Mouse (Mus musculus) frontal cortex, postnatal 36 days (tissue): ENCODE results near the gene Pramef17.
"Not testable (repeated sequence)": the region's sequence is repeated elsewhere in the genome, so short reads cannot be mapped to it uniquely, and the experiment has no call there.

Source experiments
- DNase-seq, 2 experiments: peaks; one replicate each; pipeline ENCODE4 v3.0.0; 2022; ENCODE audit warnings: low spot score in 2 of 2

Gene Pramef17

DNA sequence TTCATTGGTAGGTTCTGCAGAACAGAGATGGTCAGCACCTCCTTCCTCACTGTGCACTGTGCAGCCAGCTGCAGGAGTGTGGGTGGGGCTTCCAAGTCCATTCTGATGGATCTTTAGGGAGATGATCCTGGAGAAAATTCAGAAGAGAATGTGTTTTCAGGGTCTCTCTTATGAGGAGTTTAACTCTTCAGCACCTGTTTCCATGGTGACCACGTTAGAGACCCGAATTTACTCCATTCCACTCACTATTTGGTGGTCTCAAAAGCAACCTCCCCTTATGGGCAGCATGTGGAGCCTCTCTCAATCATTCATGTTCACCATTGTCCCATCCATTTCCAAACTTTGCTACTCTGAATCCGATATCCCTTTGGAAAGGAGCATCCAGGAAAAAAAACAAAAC is at the start of gene Pramef17:
TSS of gene Pramef17 (minus strand) at position 101 of the 400 bp plus-strand sequence.
- DNase-seq, result not testable (repeated sequence)

DNA sequence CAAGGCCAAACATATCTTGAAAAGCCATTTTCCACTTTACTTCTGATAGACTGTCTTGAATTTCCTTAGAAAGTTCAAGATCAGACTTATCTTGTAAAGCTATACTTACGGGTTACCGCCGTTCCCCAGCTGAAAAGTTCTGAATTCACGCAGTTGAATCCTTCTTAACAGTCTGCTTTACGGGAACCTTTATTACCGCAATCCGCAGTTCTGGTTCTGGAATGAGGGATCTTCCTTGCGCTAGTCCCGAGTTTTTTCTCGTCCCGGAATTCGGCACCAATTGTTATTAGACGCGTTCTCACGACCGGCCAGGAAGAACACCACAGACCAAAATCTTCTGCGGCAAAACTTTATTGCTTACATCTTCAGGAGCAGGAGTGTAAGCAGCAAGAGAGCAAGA is 6.0 kb downstream of the Pramef17 start:
- DNase-seq, result peak; percentile 40 to 62

DNA sequence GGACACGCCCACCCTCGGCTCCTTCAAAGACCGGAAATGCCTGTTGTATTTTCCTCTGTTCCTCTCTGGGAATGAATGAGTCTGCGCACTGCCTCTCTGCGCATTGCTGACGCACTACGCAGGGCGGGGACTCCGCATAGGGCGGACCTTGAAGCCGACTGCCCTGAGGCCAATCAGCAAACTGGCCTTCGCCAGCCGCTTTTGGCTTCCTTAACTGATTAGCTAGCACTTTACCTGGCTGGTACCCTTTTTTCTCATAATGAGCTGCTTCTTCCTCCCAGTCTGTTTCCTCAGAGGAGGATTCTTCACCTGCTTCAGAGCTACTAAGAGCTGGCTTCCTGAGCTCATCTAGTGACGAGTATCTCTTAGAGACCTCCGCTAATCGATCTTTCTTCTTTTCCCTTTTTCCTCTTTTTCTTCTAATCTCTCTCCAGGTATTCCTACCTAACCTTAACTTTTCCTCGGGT is 6.7 kb downstream of the Pramef17 start:
- peak; percentile 35 to 54 for DNase-seq

DNA sequence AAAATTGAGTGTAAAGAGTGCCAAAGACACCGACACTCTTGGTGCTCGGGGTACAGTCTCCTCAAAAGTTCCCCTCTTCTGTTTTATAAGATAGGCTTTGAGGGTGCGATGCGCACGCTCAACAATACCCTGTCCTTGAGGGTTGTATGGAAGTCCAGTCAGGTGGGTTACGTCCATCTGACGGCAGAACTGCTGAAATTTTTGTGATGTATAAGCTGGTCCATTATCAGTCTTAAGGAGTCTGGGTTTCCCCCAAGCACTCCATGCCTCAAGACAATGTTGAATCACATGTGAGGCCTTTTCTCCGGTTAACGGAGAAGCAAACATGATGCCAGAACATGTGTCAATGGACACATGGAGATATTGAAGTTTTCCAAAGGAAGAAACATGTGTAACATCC is 8.4 kb downstream of the Pramef17 start:
- peak; percentile 8 to 48 for DNase-seq

DNA sequence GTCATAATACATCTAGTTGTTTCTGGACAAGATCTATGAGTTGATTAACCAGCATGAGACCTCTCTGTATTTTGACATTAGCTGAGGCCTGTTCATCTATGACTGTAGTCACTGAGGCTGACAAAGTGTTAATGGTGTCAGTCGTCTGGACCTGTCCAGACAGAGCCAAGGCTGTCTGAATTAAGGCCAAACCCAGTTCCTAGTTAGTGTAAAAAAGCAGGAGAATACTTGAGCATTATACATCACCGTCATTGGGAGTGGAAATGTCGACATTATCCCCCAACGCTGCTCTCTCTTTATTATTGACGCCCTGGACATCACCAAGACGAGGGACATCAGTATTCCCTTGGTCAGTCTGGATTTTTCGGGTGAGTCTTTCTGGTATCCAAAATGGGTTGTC is 9.0 kb downstream of the Pramef17 start:
- peak; percentile 2 to 6 for DNase-seq

DNA sequence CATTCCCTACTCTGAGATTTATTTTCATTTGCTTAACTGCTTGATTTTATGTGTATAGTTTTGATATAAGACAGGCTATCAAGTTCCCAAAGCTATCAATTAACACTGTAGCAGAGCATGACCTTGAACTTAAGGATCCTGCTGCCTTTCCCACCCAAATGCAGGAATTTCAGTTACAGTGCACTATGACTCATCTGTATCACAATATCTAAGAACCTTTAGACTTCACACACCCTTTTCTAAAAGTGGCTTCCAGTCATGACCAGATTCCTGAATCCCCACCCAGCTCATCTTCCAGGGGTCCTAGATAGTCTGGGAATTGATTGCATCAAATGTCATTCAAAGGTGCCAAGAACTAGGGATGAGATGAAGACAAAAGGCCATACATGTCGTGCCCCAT is 10.7 kb downstream of the Pramef17 start:
- DNase-seq, result not testable (repeated sequence)

DNA sequence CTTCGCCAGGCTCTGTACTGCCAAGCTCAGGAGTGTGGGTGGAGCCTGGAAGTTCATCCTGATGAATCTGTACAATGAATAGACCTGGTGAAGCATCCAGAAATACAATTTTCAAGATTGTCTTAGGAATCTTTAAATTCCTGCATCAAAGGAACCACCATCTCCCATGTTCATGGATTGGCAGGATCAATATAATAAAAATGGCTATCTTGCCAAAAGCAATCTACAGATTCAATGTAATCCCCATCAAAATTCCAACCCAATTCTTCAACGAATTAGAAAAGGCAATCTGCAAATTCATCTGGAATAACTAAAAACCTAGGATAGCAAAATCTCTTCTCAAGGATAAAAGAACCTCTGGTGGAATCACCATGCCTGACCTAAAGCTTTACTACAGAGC is 27.3 kb downstream of the Pramef17 start, which contains the start of gene Gm13101:
TSS of gene Gm13101 (minus strand) at position 101 of the 400 bp plus-strand sequence.
- DNase-seq, result not testable (repeated sequence)

DNA sequence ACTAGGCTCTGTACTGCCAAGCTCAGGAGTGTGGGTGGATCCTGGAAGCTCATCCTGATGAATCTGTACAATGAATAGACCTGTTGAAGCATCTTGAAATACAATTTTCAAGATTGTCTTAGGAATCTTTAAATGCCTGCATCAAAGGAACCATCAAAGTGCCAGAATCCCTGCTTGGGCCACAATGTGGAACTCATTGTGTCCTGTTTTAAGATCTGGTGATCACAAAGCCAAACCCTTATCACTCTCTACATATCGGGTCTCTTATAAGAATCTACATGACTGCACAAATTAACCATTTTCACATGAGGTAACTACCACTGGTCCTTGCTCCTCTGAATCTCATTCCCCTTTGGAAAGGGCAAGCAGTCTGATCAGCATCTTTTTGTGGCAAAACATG is 43.3 kb downstream of the Pramef17 start, which contains the start of gene Pramef25:
TSS of gene Pramef25 (minus strand) at position 101 of the 400 bp plus-strand sequence.
- not testable (repeated sequence) for DNase-seq
